Mouse (Mus musculus): ENCODE data around the gene Cd47. TPM values are rescaled to one million over a fixed set of nuclear protein-coding genes. Genes with fewer than 3 reads are reported as not detected.

Cd47 gene
- total and polyA plus RNA-seq, 2 experiments from 2014 or later, result 38.9 to 235 TPM

GRCm38 (mm10) chr16:49847224-49848003 lies 47.1 kb downstream of the Cd47 start:
- Histone ChIP-seq H3K4me1 (ENCODE audit: insufficient read depth, low read length) (no peaks in the 10 kb centered on the region), H3K4me2 (ENCODE audit: low read depth, low read length) (no peak overlapping the region), H3K9ac (replicated peaks; ENCODE audit: low read length) (no peak overlapping the region), H3K27me3 (ENCODE audit: insufficient read depth, low read length) (no peaks in the 10 kb centered on the region), H3K36me3 (ENCODE audit: insufficient read depth, low read length) (no peaks in the 10 kb centered on the region), H3K27ac (no peak overlapping the region), H3K4me3 (ENCODE audit: low read length) (no peak overlapping the region), H3K9me3 (ENCODE audit: low read length) (no peaks in the 10 kb centered on the region)
- DNase-seq (ENCODE audit: low spot score), result no peak
- no peak for ATAC-seq
- WGBS, result 90% methylated on average over 5 of the region's 5 CpGs
- no peak for TF ChIP-seq CTCF (IDR thresholded peaks at IDR 0.05; ENCODE audit: low read depth)

GRCm38 (mm10) chr16:49848651-49849050 lies 48.3 kb downstream of the Cd47 start:
- H3K4me2 ChIP-seq (ENCODE audit: low read depth, low read length), result no peak overlapping the region
- H3K9me3 ChIP-seq (ENCODE audit: low read length), result no peaks in the 10 kb centered on the region
- ATAC-seq (no peak), DNase-seq (ENCODE audit: low spot score) (no peak)
- no peak for TF ChIP-seq CTCF (IDR thresholded peaks at IDR 0.05; ENCODE audit: low read depth)
- H3K36me3 ChIP-seq (ENCODE audit: insufficient read depth, low read length), result no peaks in the 10 kb centered on the region
- no peaks in the 10 kb centered on the region for H3K4me1 ChIP-seq (ENCODE audit: insufficient read depth, low read length)
- H3K27ac ChIP-seq, result no peak overlapping the region
- no peak overlapping the region for H3K4me3 ChIP-seq (ENCODE audit: low read length)
- WGBS, result 81% methylated on average over 1 of the region's 1 CpGs
- H3K9ac ChIP-seq (replicated peaks; ENCODE audit: low read length), result no peak overlapping the region
- no peaks in the 10 kb centered on the region for H3K27me3 ChIP-seq (ENCODE audit: insufficient read depth, low read length)

- Histone ChIP-seq H3K9me3 (ENCODE audit: low read length) (no peaks in the 10 kb centered on the region), H3K4me1 (ENCODE audit: insufficient read depth, low read length) (no peaks in the 10 kb centered on the region), H3K4me3 (ENCODE audit: low read length) (no peak overlapping the region), H3K36me3 (ENCODE audit: insufficient read depth, low read length) (no peaks in the 10 kb centered on the region), H3K9ac (replicated peaks; ENCODE audit: low read length) (no peak overlapping the region), H3K4me2 (ENCODE audit: low read depth, low read length) (no peak overlapping the region), H3K27ac (no peak overlapping the region), H3K27me3 (ENCODE audit: insufficient read depth, low read length) (no peaks in the 10 kb centered on the region)
- DNase-seq (ENCODE audit: low spot score) (no peak), ATAC-seq (no peak)
- TF ChIP-seq CTCF (IDR thresholded peaks at IDR 0.05; ENCODE audit: low read depth), result no peak
- 98% methylated on average over 3 of the region's 3 CpGs for WGBS
These were observed 52.6 kb downstream of the Cd47 start for GRCm38 (mm10) chr16:49852940-49853339.

- whole genome bisulfite sequencing, result 87% methylated on average over 6 of the region's 6 CpGs
- no peak overlapping the region for H3K9ac ChIP-seq (replicated peaks; ENCODE audit: low read length)
- no peaks in the 10 kb centered on the region for H3K36me3 ChIP-seq (ENCODE audit: insufficient read depth, low read length)
- no peak for TF ChIP-seq CTCF (IDR thresholded peaks at IDR 0.05; ENCODE audit: low read depth)
- H3K4me1 ChIP-seq (ENCODE audit: insufficient read depth, low read length), result no peaks in the 10 kb centered on the region
- H3K4me2 ChIP-seq (ENCODE audit: low read depth, low read length), result no peak overlapping the region
- no peaks in the 10 kb centered on the region for H3K9me3 ChIP-seq (ENCODE audit: low read length)
- DNase-seq (ENCODE audit: low spot score) (no peak), ATAC-seq (no peak)
- no peak overlapping the region for H3K27ac ChIP-seq
- no peak overlapping the region for H3K4me3 ChIP-seq (ENCODE audit: low read length)
- H3K27me3 ChIP-seq (ENCODE audit: insufficient read depth, low read length), result no peaks in the 10 kb centered on the region
These were observed 53.3 kb downstream of the Cd47 start for GRCm38 (mm10) chr16:49853633-49854032.

GRCm38 (mm10) chr16:49854194-49854593 lies 53.9 kb downstream of the Cd47 start:
- no peak overlapping the region for H3K27ac ChIP-seq
- ATAC-seq, result no peak
- peak overlapping the region; percentile 72 for H3K4me2 ChIP-seq (ENCODE audit: low read depth, low read length)
- no peak overlapping the region for H3K4me3 ChIP-seq (ENCODE audit: low read length)
- no peaks in the 10 kb centered on the region for H3K4me1 ChIP-seq (ENCODE audit: insufficient read depth, low read length)
- H3K9ac ChIP-seq (replicated peaks; ENCODE audit: low read length), result no peak overlapping the region
- H3K27me3 ChIP-seq (ENCODE audit: insufficient read depth, low read length), result no peaks in the 10 kb centered on the region
- no peak for TF ChIP-seq CTCF (IDR thresholded peaks at IDR 0.05; ENCODE audit: low read depth)
- WGBS, result 93% methylated on average over 6 of the region's 6 CpGs
- no peaks in the 10 kb centered on the region for H3K36me3 ChIP-seq (ENCODE audit: insufficient read depth, low read length)
- no peak for DNase-seq (ENCODE audit: low spot score)
- no peaks in the 10 kb centered on the region for H3K9me3 ChIP-seq (ENCODE audit: low read length)

- Histone ChIP-seq H3K4me1 (ENCODE audit: insufficient read depth, low read length) (no peaks in the 10 kb centered on the region), H3K9ac (replicated peaks; ENCODE audit: low read length) (peak overlapping the region; percentile 94), H3K9me3 (ENCODE audit: low read length) (no peaks in the 10 kb centered on the region), H3K4me3 (ENCODE audit: low read length) (peak overlapping the region; percentile 96), H3K4me2 (ENCODE audit: low read depth, low read length) (peak overlapping the region; percentile 72), H3K36me3 (ENCODE audit: insufficient read depth, low read length) (no peaks in the 10 kb centered on the region), H3K27me3 (ENCODE audit: insufficient read depth, low read length) (no peaks in the 10 kb centered on the region), H3K27ac (peak overlapping the region; percentile 97)
- DNase-seq (ENCODE audit: low spot score) (peak; percentile 95), ATAC-seq (peak; percentile 96)
- TF ChIP-seq CTCF (IDR thresholded peaks at IDR 0.05; ENCODE audit: low read depth), result peak; percentile 64
- WGBS, result under 1% methylated on average over 60 of the region's 74 CpGs
These were observed 54.9 kb downstream of the Cd47 start for GRCm38 (mm10) chr16:49854931-49855835.

All from hindbrain, postnatal 0 days (tissue).